Mouse (Mus musculus) heart, embryonic 11.5 days (tissue): ENCODE data around the gene Fam13c. TPM values are rescaled to one million over a fixed set of nuclear protein-coding genes. Genes with fewer than 3 reads are reported as not detected.

Source experiments
- ATAC-seq: fragments of 200-750 bp; cut with Nextera tagmentation; replicated peaks from 2 replicates; pipeline ENCODE4 v1.8.0; 2017; ENCODE audit warnings: moderate library complexity; ENCODE audit not compliant: insufficient number of reproducible peaks, low FRiP score, low TSS enrichment
- H3K27ac ChIP-seq: fragments of 300-500 bp; sonication (generic); 2 replicates; pipeline ENCODE4 v1.5.1; 2014; ENCODE audit warnings: mild to moderate bottlenecking, low read depth, low read length
- H3K27me3 ChIP-seq: fragments of 300-500 bp; sonication (generic); 2 replicates; pipeline ENCODE4 v1.6.1; 2014; ENCODE audit warnings: mild to moderate bottlenecking, low read length, mixed read lengths; ENCODE audit not compliant: control insufficient read depth, insufficient read depth
- H3K36me3 ChIP-seq: fragments of 300-500 bp; sonication (generic); 2 replicates; pipeline ENCODE4 v1.6.1; 2014; ENCODE audit warnings: mild to moderate bottlenecking, low read length, moderate library complexity, mixed read lengths; ENCODE audit not compliant: control insufficient read depth, insufficient read depth
- H3K4me1 ChIP-seq: fragments of 300-500 bp; sonication (generic); 2 replicates; pipeline ENCODE4 v1.6.1; 2014; ENCODE audit warnings: low read length; ENCODE audit not compliant: control insufficient read depth, insufficient read depth
- H3K4me2 ChIP-seq: fragments of 300-500 bp; sonication (generic); 2 replicates; pipeline ENCODE4 v1.6.1; 2014; ENCODE audit warnings: mild to moderate bottlenecking, moderate library complexity
- H3K4me3 ChIP-seq: fragments of 300-500 bp; sonication (generic); 2 replicates; pipeline ENCODE4 v1.5.1; 2014; ENCODE audit warnings: low read depth, low read length
- H3K9ac ChIP-seq: fragments of 300-500 bp; sonication (generic); 2 replicates; pipeline ENCODE4 v1.6.1; 2014; ENCODE audit warnings: mild to moderate bottlenecking, low read depth, low read length, moderate library complexity
- H3K9me3 ChIP-seq: fragments of 300-500 bp; sonication (generic); replicated peaks from 2 replicates; pipeline ENCODE4 v1.6.1; 2016; ENCODE audit warnings: low read length; ENCODE audit not compliant: control insufficient read depth
- WGBS: fragments of 180-500 bp; shearing (Covaris S2); extraction: QIAGEN DNeasy Blood & Tissue Kit; methylation state at CpG from one replicate; pipeline ENCODE4 v1.1.7; 2014; ENCODE audit not compliant: insufficient replicate concordance; 5-methylcytosine and 5-hydroxymethylcytosine counted together
- polyA plus RNA-seq: library from polyadenylated mRNA; unstranded; fragments of >200 nt; fragmentation: Nextera tagmentation; extraction: Ambion mirVana; gene quantifications from 2 replicates; pipeline ENCODE4 v1.2.1, GENCODE M21; 2014

Fam13c gene
- polyA plus RNA-seq, 1 experiment from 2014 or later: 8.2 TPM

DNA sequence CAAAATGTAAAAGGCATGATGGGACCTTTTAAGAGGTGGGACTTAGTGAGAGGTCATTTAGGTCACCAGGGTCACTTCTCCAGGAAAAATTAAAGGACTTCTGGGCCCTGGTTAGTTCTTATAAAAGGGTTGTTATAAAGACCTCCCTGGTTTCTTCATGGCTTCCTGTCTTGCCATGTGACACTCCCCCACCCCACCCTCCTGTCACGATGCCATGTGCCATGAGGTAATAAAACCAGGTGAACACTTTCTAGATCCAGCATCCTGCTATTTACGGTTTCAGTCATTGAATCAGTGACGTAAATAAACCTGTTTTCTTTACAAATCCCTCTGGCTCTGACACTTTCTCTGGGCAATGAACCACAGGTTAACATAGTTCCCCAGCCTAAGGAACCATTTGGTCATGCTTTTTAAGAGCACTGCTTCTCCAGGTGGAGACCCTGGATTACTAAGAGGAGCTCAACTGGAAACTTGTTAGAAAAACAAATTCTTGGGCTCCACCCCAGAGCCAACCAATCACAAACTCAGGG lies 146.7 kb downstream of the Fam13c start:
- Histone ChIP-seq H3K36me3 (no peaks in the 10 kb centered on the region), H3K4me3 (no peak overlapping the region), H3K9ac (no peak overlapping the region), H3K27me3 (no peaks in the 10 kb centered on the region), H3K9me3 (no peaks in the 10 kb centered on the region), H3K4me2 (no peak overlapping the region), H3K27ac (no peak overlapping the region), H3K4me1 (no peaks in the 10 kb centered on the region)
- WGBS: 77% methylated on average over 3 of the region's 3 CpGs
- ATAC-seq: no peak

- Histone ChIP-seq H3K27ac (no peak overlapping the region), H3K9me3 (no peaks in the 10 kb centered on the region), H3K4me2 (no peak overlapping the region), H3K4me3 (no peak overlapping the region), H3K9ac (no peak overlapping the region), H3K4me1 (0 out of 2 replicates have a peak, but pooled peaks cover 5% of the 10 kb centered on the region), H3K27me3 (peaks cover 10% of the 10 kb centered on the region), H3K36me3 (no peaks in the 10 kb centered on the region)
- 55% methylated on average over 1 of the region's 1 CpGs for WGBS
- ATAC-seq: no peak
Measured at GRCm38 (mm10) chr10:70594007-70594406, 153.7 kb downstream of the Fam13c start.

GRCm38 (mm10) chr10:70598081-70598515 lies 157.8 kb downstream of the Fam13c start:
- no peak overlapping the region for H3K27ac ChIP-seq
- no peaks in the 10 kb centered on the region for H3K36me3 ChIP-seq
- H3K4me3 ChIP-seq: peak overlapping the region; percentile 78; the same call in 1 of the 2 replicates
- peaks cover 23% of the 10 kb centered on the region for H3K27me3 ChIP-seq
- H3K9ac ChIP-seq: no peak overlapping the region
- ATAC-seq: peak; percentile 39; the same call in 1 of the 2 replicates
- peaks cover 9% of the 10 kb centered on the region; the same call in 1 of the 2 replicates for H3K4me1 ChIP-seq
- H3K4me2 ChIP-seq: peak overlapping the region; percentile 98
- 21% methylated on average over 10 of the region's 10 CpGs for WGBS
- H3K9me3 ChIP-seq: no peaks in the 10 kb centered on the region

GRCm38 (mm10) chr10:70598516-70599125 lies 158.3 kb downstream of the Fam13c start:
- WGBS: under 1% methylated on average over 45 of the region's 48 CpGs
- H3K4me1 ChIP-seq: peaks cover 9% of the 10 kb centered on the region; the same call in 1 of the 2 replicates
- H3K27me3 ChIP-seq: peaks cover 23% of the 10 kb centered on the region
- no peak overlapping the region for H3K27ac ChIP-seq
- H3K9me3 ChIP-seq: no peaks in the 10 kb centered on the region
- H3K9ac ChIP-seq: no peak overlapping the region
- ATAC-seq: peak; percentile 59
- H3K4me2 ChIP-seq: peak overlapping the region; percentile 98
- no peaks in the 10 kb centered on the region for H3K36me3 ChIP-seq
- H3K4me3 ChIP-seq: peak overlapping the region; percentile 78

GRCm38 (mm10) chr10:70599126-70599924 lies 159.0 kb downstream of the Fam13c start:
- H3K4me3 ChIP-seq: peak overlapping the region; percentile 78
- 0 out of 2 replicates have a peak overlapping the region, but pooled peaks have one; percentile 3 for H3K9ac ChIP-seq
- peak overlapping the region; percentile 98 for H3K4me2 ChIP-seq
- peaks cover 23% of the 10 kb centered on the region for H3K27me3 ChIP-seq
- no peaks in the 10 kb centered on the region for H3K9me3 ChIP-seq
- ATAC-seq: peak; percentile 67
- H3K4me1 ChIP-seq: peaks cover 9% of the 10 kb centered on the region; the same call in 1 of the 2 replicates
- H3K36me3 ChIP-seq: no peaks in the 10 kb centered on the region
- no peak overlapping the region for H3K27ac ChIP-seq
- WGBS: under 1% methylated on average over 91 of the region's 124 CpGs

DNA sequence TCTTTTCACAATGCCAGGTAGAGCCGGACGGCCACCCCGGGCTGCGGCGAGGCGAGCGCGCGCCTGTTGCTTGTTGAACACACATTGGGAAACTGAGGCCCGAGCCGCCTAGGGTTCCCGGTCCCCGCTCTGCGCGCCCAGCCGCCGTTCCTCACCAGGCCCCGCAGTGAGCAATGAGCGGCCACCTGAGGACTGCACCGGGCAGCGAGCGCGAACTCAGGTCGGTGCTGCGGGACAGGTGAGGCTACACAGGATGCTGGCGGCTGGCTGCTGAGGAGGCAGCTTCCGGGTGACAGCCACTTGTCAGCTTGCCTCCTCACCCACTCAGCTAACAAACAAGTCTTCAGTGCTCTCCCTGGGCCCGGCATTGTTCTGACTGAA lies 159.6 kb downstream of the Fam13c start:
- no peak overlapping the region for H3K27ac ChIP-seq
- peak; percentile 14; the same call in 1 of the 2 replicates for ATAC-seq
- H3K4me1 ChIP-seq: peaks cover 9% of the 10 kb centered on the region; the same call in 1 of the 2 replicates
- H3K9me3 ChIP-seq: no peaks in the 10 kb centered on the region
- no peak overlapping the region for H3K9ac ChIP-seq
- H3K4me2 ChIP-seq: peak overlapping the region; percentile 98
- H3K27me3 ChIP-seq: peaks cover 23% of the 10 kb centered on the region
- 1% methylated on average over 26 of the region's 28 CpGs for WGBS
- no peaks in the 10 kb centered on the region for H3K36me3 ChIP-seq
- peak overlapping the region; percentile 78 for H3K4me3 ChIP-seq

Other genes with a start within 250 kb of the Fam13c start
- 0.49 and 0.77 TPM in 2 replicates for gene Mrln, start 235.8 kb upstream of the Fam13c start, polyA plus RNA-seq
- gene Slc16a9, start 195.4 kb upstream of the Fam13c start, polyA plus RNA-seq: 0.53 and 0.79 TPM in 2 replicates
- 1.3 and 2.6 TPM in 2 replicates for gene Phyhipl, start 215.5 kb downstream of the Fam13c start, polyA plus RNA-seq